Mouse (Mus musculus) MEL (cell line): ENCODE data around the gene Khk.

Experiments used
- CTCF ChIP-seq, 3 experiments: IDR thresholded peaks in 2 of 3; conservative IDR thresholded peaks in 1 of 3; 2 replicates each; pipeline ENCODE4 v1.5.1; 2011 to 2012; ENCODE audit warnings: low read length in 3 of 3, low read depth in 2 of 3, mild to moderate bottlenecking in 2 of 3, improper control_type of control experiment in 1 of 3, inconsistent platforms in 1 of 3, mixed read lengths in 1 of 3, moderate library complexity in 1 of 3; ENCODE audit not compliant: control insufficient read depth in 1 of 3, insufficient read depth in 1 of 3, poor library complexity in 1 of 3, severe bottlenecking in 1 of 3
- ELF1 ChIP-seq: IDR thresholded peaks from 2 replicates; pipeline ENCODE4 v1.6.1; 2014; ENCODE audit warnings: low read depth, mild to moderate bottlenecking, inconsistent platforms, low read length, improper control_type of control experiment, moderate library complexity
- MEF2A ChIP-seq: IDR thresholded peaks from 2 replicates; pipeline ENCODE4 v1.6.1; 2014; ENCODE audit warnings: low read depth, mild to moderate bottlenecking, inconsistent platforms, low read length, improper control_type of control experiment; ENCODE audit not compliant: poor library complexity, insufficient replicate concordance, severe bottlenecking; ENCODE audit errors: extremely low read depth
- POLR2AphosphoS2 ChIP-seq: IDR thresholded peaks from 2 replicates; pipeline ENCODE4 v1.6.1; 2011; ENCODE audit warnings: low read length, improper control_type of control experiment
- RCOR1 ChIP-seq: IDR thresholded peaks from 2 replicates; pipeline ENCODE4 v1.6.1; 2012; ENCODE audit warnings: low read depth, mild to moderate bottlenecking, inconsistent platforms, low read length, improper control_type of control experiment
- SIN3A ChIP-seq: IDR thresholded peaks from 2 replicates; pipeline ENCODE4 v1.6.1; 2012; ENCODE audit warnings: low read length, improper control_type of control experiment, inconsistent platforms

- TF ChIP-seq RCOR1, result no peak
- TF ChIP-seq CTCF (IDR thresholded peaks at IDR 0.05 in 2 of 3, conservative IDR thresholded peaks at IDR 0.05 in 1 of 3; ENCODE audit: control insufficient read depth in 1 of 3, insufficient read depth in 1 of 3, low read depth in 2 of 3, low read length in 3 of 3, poor library complexity in 1 of 3, severe bottlenecking in 1 of 3), result no peak
- TF ChIP-seq POLR2AphosphoS2, result no peak
- no peak for TF ChIP-seq MEF2A
- TF ChIP-seq SIN3A, result no peak
- no peak for TF ChIP-seq ELF1
Measured at GRCm38 (mm10) chr5:30919831-30920614, 1.2 kb upstream of the Khk start.
